Mouse (Mus musculus) lung, embryonic 14.5 days (tissue): ENCODE measurements around the gene Olfr742. TPM values are rescaled to one million over a fixed set of nuclear protein-coding genes. Genes with fewer than 3 reads are reported as not detected.

Experiments
- ATAC-seq: fragments of 200-750 bp; cut with Nextera tagmentation; 2 replicates; pipeline ENCODE4 v1.8.0; 2017; ENCODE audit warnings: mild to moderate bottlenecking, moderate TSS enrichment, moderate library complexity; ENCODE audit not compliant: insufficient read depth
- DNase-seq: peaks from one replicate; pipeline ENCODE4 v3.0.0-alpha.2; 2015
- H3K27ac ChIP-seq: fragments of 300-500 bp; sonication (generic); 2 replicates; pipeline ENCODE4 v1.5.1; 2014; ENCODE audit warnings: low read depth, mild to moderate bottlenecking, moderate library complexity
- H3K27me3 ChIP-seq: fragments of 300-500 bp; sonication (generic); 2 replicates; pipeline ENCODE4 v1.6.1; 2014; ENCODE audit warnings: low read length, control low read depth; ENCODE audit not compliant: insufficient read depth
- H3K36me3 ChIP-seq: fragments of 300-500 bp; sonication (generic); 2 replicates; pipeline ENCODE4 v1.6.1; 2014; ENCODE audit warnings: control low read depth; ENCODE audit not compliant: insufficient read depth
- H3K4me1 ChIP-seq: fragments of 300-500 bp; sonication (generic); 2 replicates; pipeline ENCODE4 v1.6.1; 2014; ENCODE audit warnings: antibody characterized with exemption, control low read depth; ENCODE audit not compliant: insufficient read depth
- H3K4me2 ChIP-seq: fragments of 300-500 bp; sonication (generic); 2 replicates; pipeline ENCODE4 v1.6.1; 2014; ENCODE audit warnings: mild to moderate bottlenecking
- H3K4me3 ChIP-seq: fragments of 300-500 bp; sonication (generic); 2 replicates; pipeline ENCODE4 v1.5.1; 2014; ENCODE audit warnings: low read depth, low read length
- H3K9ac ChIP-seq: fragments of 300-500 bp; sonication (generic); 2 replicates; pipeline ENCODE4 v1.6.1; 2014
- H3K9me3 ChIP-seq: fragments of 300-500 bp; sonication (generic); 2 replicates; pipeline ENCODE4 v1.6.1; 2016; ENCODE audit warnings: low read depth, low read length, control low read depth
- CTCF ChIP-seq: IDR thresholded peaks from 2 replicates; pipeline ENCODE4 v1.5.1; 2016; ENCODE audit warnings: antibody characterized with exemption, low read depth
- whole genome bisulfite sequencing: fragments of 180-500 bp; shearing (Covaris S2); extraction: QIAGEN DNeasy Blood & Tissue Kit; methylation state at CpG from one replicate; pipeline ENCODE4 v1.1.7; 2014; 5-methylcytosine and 5-hydroxymethylcytosine counted together
- polyA plus RNA-seq: library from polyadenylated mRNA; unstranded; fragments of >200 nt; fragmentation: Nextera tagmentation; extraction: Ambion mirVana; gene quantifications from 2 replicates; pipeline ENCODE4 v1.2.1, GENCODE M21; 2014

Gene Olfr742
- not detected in 2 replicates for polyA plus RNA-seq

DNA sequence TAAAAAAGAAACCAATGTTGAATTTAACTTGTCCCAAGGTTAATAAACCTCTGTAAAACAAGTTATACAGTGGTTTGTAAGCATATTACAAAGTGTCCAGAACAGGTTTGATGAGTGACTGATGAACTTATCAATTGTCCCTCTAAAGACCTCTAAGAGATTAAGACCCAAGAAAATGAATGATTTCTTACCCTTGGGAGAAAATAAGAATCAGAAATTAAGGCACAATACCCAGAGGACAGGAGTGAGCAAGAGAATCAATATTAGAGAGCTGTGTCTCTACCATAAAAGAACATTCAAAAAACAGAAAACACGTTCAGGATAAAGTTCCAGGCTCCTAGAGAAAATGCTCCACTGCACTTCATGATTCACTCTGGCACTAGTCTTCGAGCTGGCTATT lies at the start of gene Olfr742:
TSS of gene Olfr742 (plus strand) at position 301 of the 400 bp plus-strand sequence.
- WGBS, result 41% methylated on average over 2 of the region's 2 CpGs
- Histone ChIP-seq H3K36me3 (no peaks in the 10 kb centered on the region), H3K9ac (no peak within 1 kb of the TSS), H3K9me3 (no peaks in the 10 kb centered on the region), H3K4me2 (no peak within 1 kb of the TSS), H3K27me3 (no peaks in the 10 kb centered on the region), H3K4me1 (no peaks in the 10 kb centered on the region), H3K27ac (no peak within 1 kb of the TSS), H3K4me3 (no peak within 1 kb of the TSS)
- no peak for ATAC-seq
- DNase-seq, result no peak
- no peak for TF ChIP-seq CTCF

DNA sequence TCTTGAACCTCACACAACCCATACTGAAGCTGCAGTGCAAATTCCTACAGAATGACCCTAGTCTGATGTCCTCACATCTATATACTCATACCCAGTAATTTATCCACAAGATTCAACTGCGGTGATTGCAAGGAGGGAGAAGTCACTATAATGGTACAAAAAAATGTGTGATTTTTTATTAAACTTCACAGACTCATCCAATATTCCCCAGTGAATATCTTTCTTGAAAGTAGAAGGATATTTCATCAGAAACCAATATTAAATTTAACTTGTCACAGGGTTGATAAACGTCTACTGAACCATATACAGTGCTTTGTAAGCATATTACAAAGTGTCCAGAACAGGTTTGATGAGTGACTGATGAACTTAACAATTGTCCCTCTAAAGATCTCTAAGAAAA lies 31.0 kb upstream of the Olfr742 start, which contains the start of gene Olfr741:
TSS of gene Olfr741 (plus strand) at position 301 of the 400 bp plus-strand sequence.
- Histone ChIP-seq H3K27me3 (no peaks in the 10 kb centered on the region), H3K4me2 (no peak within 1 kb of the TSS), H3K9me3 (no peaks in the 10 kb centered on the region), H3K36me3 (no peaks in the 10 kb centered on the region), H3K9ac (no peak within 1 kb of the TSS), H3K4me3 (no peak within 1 kb of the TSS), H3K4me1 (no peaks in the 10 kb centered on the region), H3K27ac (no peak within 1 kb of the TSS)
- WGBS, result 71% methylated on average over 2 of the region's 2 CpGs
- ATAC-seq (no peak), DNase-seq (no peak)
- no peak for TF ChIP-seq CTCF

- Histone ChIP-seq H3K4me2 (no peak overlapping the region), H3K9me3 (no peaks in the 10 kb centered on the region), H3K4me3 (no peak overlapping the region), H3K4me1 (no peaks in the 10 kb centered on the region), H3K36me3 (no peaks in the 10 kb centered on the region), H3K9ac (no peak overlapping the region), H3K27ac (no peak overlapping the region), H3K27me3 (no peaks in the 10 kb centered on the region)
- 59% methylated on average over 2 of the region's 2 CpGs for WGBS
- DNase-seq (no peak), ATAC-seq (no peak)
- no peak for TF ChIP-seq CTCF
Measured at GRCm38 (mm10) chr14:50478406-50478805, 25.0 kb upstream of the Olfr742 start.

- ATAC-seq, result no peak
- Histone ChIP-seq H3K9me3 (no peaks in the 10 kb centered on the region), H3K4me2 (no peak within 1 kb of the TSS), H3K27ac (no peak within 1 kb of the TSS), H3K9ac (no peak within 1 kb of the TSS), H3K4me1 (no peaks in the 10 kb centered on the region), H3K4me3 (no peak within 1 kb of the TSS), H3K36me3 (no peaks in the 10 kb centered on the region), H3K27me3 (no peaks in the 10 kb centered on the region)
- no peak for TF ChIP-seq CTCF
- no peak for DNase-seq
Measured at GRCm38 (mm10) chr14:50521539-50521938, 18.1 kb downstream of the Olfr742 start, which contains the start of gene Olfr743. Gene Olfr743, plus strand, starts transcription at chr14:50521839.

DNA sequence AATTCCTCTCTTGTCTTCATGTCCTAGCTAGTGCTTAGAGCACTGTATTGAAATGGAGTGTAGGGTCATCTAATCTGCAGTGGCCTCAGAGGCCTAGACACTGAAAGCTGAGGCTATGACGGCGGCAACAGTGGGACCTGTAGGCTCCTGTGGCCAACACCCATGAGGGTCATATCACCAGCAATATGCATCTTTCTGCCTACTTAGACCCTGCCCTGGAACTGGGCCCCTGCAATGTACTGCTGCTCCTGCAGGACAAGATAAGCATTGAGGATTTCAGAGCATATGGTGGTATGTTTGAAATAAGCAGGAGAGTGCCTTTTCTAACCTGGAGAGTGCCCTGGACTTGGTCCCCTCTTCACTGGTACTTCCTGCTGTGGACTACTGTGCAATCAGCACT lies 49.3 kb downstream of the Olfr742 start:
- no peaks in the 10 kb centered on the region; the same call in 1 of the 2 replicates for H3K9me3 ChIP-seq
- WGBS, result 90% methylated on average over 2 of the region's 2 CpGs
- no peak for ATAC-seq
- no peak overlapping the region for H3K9ac ChIP-seq
- H3K36me3 ChIP-seq, result no peaks in the 10 kb centered on the region
- no peaks in the 10 kb centered on the region for H3K27me3 ChIP-seq
- H3K4me2 ChIP-seq, result no peak overlapping the region
- no peak overlapping the region for H3K27ac ChIP-seq
- no peak for DNase-seq
- no peaks in the 10 kb centered on the region for H3K4me1 ChIP-seq
- H3K4me3 ChIP-seq, result no peak overlapping the region
- TF ChIP-seq CTCF, result no peak

Other genes starting within 250 kb of the Olfr742 start
- not detected in 2 replicates for gene Olfr732, start 219.4 kb upstream of the Olfr742 start, polyA plus RNA-seq
- not detected in 2 replicates for gene Olfr733, start 202.1 kb upstream of the Olfr742 start, polyA plus RNA-seq
- not detected in 2 replicates for gene Olfr734, start 176.8 kb upstream of the Olfr742 start, polyA plus RNA-seq
- not detected in 2 replicates for gene Olfr735, start 154.7 kb upstream of the Olfr742 start, polyA plus RNA-seq
- gene Tlr11, start 145.7 kb upstream of the Olfr742 start, polyA plus RNA-seq, result not detected in 2 replicates
- gene Olfr736, start 122.4 kb upstream of the Olfr742 start, polyA plus RNA-seq, result not detected in 2 replicates
- not detected in 2 replicates for gene Olfr738, start 96.0 kb upstream of the Olfr742 start, polyA plus RNA-seq
- not detected in 2 replicates for gene Olfr739, start 85.0 kb upstream of the Olfr742 start, polyA plus RNA-seq
- not detected in 2 replicates for gene Olfr740, start 58.1 kb upstream of the Olfr742 start, polyA plus RNA-seq
- not detected in 2 replicates for gene Olfr741, start 30.9 kb upstream of the Olfr742 start, polyA plus RNA-seq
- gene Olfr743, start 18.2 kb downstream of the Olfr742 start, polyA plus RNA-seq, result not detected in 2 replicates
- not detected in 2 replicates for gene Olfr744, start 111.3 kb downstream of the Olfr742 start, polyA plus RNA-seq
- gene Olfr745, start 135.8 kb downstream of the Olfr742 start, polyA plus RNA-seq, result not detected in 2 replicates
- gene Olfr746, start 143.5 kb downstream of the Olfr742 start, polyA plus RNA-seq, result not detected in 2 replicates
- not detected in 2 replicates for gene Olfr747, start 189.6 kb downstream of the Olfr742 start, polyA plus RNA-seq
- not detected in 2 replicates for gene Olfr748, start 203.8 kb downstream of the Olfr742 start, polyA plus RNA-seq
- gene Olfr749, start 241.5 kb downstream of the Olfr742 start, polyA plus RNA-seq, result not detected in 2 replicates